Mouse (Mus musculus) thymus, postnatal 0 days (tissue): ENCODE results near the gene Asf1a. TPM values are rescaled to one million over a fixed set of nuclear protein-coding genes. Genes with fewer than 3 reads are reported as not detected.
"Not testable (repeated sequence)": the region's sequence is repeated elsewhere in the genome, so short reads cannot be mapped to it uniquely, and the experiment has no call there.

ENCODE experiments used
- DNase-seq: peaks from one replicate; pipeline ENCODE4 v3.0.0-alpha.2; 2015; ENCODE audit warnings: low spot score
- polyA plus RNA-seq: library from polyadenylated mRNA; unstranded; fragments of >200 nt; fragmentation: Nextera tagmentation; extraction: Ambion mirVana; gene quantifications from 2 replicates; pipeline ENCODE4 v1.2.1, GENCODE M21; 2015

Gene Asf1a
- 159 and 162 TPM in 2 replicates for polyA plus RNA-seq

- peak; percentile 97 for DNase-seq
Observed at GRCm38 (mm10) chr10:53596677-53597120, at the start of gene Asf1a. Gene Asf1a, plus strand, starts transcription at chr10:53596757.

GRCm38 (mm10) chr10:53562001-53562400 is 34.6 kb upstream of the Asf1a start:
- DNase-seq: no peak

DNA sequence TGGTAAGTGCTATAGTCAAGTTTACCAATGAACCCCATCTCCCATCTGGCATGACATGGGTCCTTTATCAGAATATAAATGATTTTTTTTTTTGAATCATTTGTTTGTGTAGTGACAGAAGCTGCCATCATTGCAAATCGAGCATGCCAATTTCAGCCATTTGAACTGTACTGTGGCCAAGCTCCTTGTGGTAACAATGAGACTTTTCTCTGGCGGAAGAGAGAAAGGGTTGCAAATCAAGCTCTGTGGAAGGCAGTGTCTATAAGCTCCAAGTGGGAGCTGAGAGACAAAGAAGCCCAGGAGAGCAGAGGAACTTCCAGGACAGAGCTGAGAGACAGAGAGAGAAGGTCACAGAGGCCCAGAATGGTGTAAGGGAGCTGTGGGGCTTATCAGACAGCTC is 31.0 kb upstream of the Asf1a start:
- no peak for DNase-seq

- no peak for DNase-seq
Observed at GRCm38 (mm10) chr10:53568531-53568930, 28.0 kb upstream of the Asf1a start.

GRCm38 (mm10) chr10:53580137-53580536 is 16.4 kb upstream of the Asf1a start:
- no peak for DNase-seq

DNA sequence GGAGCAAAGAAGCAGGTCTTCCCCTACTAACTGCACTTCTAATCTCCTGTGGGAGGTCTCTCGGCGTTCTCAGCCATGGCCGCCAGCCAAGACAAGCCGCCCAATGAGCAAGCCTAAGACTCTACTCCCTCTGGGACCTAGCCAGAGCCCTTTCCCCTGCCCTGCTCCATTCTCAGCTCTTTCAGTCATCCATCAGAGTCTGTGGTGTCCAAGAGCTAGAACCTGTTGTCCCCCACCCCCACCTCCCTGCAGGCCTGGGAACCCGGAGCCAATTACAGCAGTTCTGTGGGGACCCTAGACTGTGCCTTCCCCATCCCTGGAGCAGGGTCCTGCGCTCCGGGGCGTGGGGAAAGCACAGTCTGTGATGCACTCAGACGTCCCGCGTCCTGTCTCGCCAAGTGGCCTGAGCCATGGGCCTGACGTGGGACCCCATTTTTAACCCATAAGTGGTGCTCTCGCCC is 15.9 kb upstream of the Asf1a start:
- DNase-seq: no peak

DNA sequence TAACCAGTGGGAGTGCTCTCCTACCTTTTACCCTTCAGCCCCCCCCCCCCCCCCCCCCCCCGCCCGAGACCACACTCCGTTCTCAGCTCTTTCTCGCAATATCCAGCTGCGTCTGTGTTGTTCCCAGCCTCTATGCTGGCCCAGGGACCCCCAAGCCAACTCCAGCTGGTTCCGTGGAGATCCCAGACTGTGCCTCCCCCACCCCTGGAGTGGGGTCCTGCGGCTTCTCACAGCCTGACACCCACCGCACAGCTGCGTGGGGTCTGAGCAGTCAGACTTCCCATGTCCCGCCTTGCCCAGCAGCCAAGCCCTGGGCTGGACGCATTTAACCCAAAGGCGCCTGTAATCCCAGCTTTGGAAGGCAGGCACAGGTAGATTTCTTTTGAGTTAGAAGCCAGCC is 15.5 kb upstream of the Asf1a start:
- no peak for DNase-seq

GRCm38 (mm10) chr10:53585777-53586176 is 10.8 kb upstream of the Asf1a start:
- no peak for DNase-seq

- peak; percentile 37 for DNase-seq
Observed at GRCm38 (mm10) chr10:53595744-53596676, 547 bp upstream of the Asf1a start.

- DNase-seq: peak; percentile 59
Observed at GRCm38 (mm10) chr10:53597121-53597881, 744 bp downstream of the Asf1a start.

- DNase-seq: peak; percentile 43
Observed at GRCm38 (mm10) chr10:53598821-53599220, 2.3 kb downstream of the Asf1a start.

- no peak for DNase-seq
Observed at GRCm38 (mm10) chr10:53605328-53605727, 8.8 kb downstream of the Asf1a start.

DNA sequence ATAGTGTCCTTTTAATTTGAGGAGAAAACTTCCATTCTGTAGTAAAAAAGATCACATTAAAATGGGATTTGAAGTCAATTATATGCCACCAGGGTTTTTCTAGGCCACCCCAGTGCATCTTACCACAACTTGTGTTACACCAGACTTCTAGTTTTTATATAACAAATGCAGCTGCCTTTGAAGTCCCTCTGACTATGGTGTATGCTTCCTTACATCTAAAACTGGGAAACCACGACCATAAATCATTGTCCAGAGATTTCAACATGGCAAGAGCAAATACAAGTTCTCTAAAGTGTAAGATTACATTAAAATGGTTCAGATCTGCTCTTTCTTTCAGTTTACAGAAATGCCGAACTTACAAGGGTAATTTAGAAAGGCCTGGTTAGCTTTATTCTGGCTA is 11.7 kb downstream of the Asf1a start:
- no peak for DNase-seq

GRCm38 (mm10) chr10:53612172-53612571 is 15.6 kb downstream of the Asf1a start:
- DNase-seq: no peak

- no peak for DNase-seq
Observed at GRCm38 (mm10) chr10:53613955-53614354, 17.4 kb downstream of the Asf1a start.

DNA sequence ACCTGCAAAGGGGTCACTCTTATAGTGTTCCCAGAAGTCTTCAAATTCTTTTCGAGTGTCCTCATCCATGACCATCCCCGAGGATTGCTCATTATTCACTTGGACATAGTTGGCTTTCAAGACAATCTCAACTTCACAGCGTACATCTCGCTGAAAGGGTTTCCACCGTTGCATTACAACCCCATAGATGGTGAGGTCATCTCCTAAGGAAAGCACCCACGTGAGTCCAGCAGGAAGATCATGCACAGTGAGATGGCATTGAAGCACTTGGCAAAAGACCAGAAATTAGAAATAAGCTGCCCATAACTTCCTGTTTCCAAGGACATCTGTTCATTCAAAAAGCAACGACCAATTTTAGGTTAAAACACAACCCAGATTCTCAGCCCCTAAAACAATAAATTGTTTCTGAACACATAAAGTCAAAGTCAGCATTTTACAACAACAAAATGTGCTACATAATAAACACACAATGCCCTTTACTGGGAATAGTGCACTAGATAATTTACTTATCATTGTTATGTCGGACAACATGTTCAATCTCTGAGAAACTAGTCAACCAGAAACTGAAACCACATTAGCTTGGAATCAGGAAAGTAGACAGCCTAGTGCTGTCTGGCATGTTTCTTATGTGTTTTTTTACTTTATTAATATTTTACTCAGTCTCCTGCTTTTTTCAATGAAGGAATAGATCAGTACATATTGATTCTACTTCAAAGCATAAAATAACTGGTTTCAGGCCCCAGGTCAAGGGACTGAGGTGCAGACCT is 19.5 kb downstream of the Asf1a start:
- DNase-seq: no peak

- peak; percentile 93 for DNase-seq
Observed at GRCm38 (mm10) chr10:53629247-53629917, 32.8 kb downstream of the Asf1a start.

GRCm38 (mm10) chr10:53629918-53630250 is 33.3 kb downstream of the Asf1a start:
- peak; percentile 93 for DNase-seq

DNA sequence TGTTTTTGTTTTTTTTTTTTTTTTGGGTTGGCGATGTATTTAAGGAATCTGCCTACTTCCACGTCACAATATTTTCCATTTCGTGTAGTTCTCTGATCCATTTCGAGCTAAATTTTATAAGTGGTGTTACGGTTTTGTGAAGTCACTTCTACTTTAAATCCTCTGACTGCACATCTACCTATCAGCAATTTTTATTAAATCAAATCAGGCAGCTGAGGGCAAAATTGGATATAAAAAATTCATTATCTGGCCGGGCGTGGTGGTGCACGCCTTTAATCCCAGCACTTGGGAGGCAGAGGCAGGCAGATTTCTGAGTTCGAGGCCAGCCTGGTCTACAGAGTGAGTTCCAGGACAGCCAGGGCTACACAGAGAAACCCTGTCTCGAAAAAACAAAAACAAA is 33.8 kb downstream of the Asf1a start, which contains the start of gene Mcm9:
Mcm9 (minus strand) TSS at position 101 of the 400 bp plus-strand sequence.
- not testable (repeated sequence) for DNase-seq

GRCm38 (mm10) chr10:53634160-53634559 is 37.6 kb downstream of the Asf1a start:
- no peak for DNase-seq
